Mouse (Mus musculus): Measurements from ENCODE around the gene Apopt1. TPM values are rescaled to one million over a fixed set of nuclear protein-coding genes. Genes with fewer than 3 reads are reported as not detected.

Apopt1 gene
- polyA plus RNA-seq, 1 experiment from 2014 or later = 41.8 TPM

DNA sequence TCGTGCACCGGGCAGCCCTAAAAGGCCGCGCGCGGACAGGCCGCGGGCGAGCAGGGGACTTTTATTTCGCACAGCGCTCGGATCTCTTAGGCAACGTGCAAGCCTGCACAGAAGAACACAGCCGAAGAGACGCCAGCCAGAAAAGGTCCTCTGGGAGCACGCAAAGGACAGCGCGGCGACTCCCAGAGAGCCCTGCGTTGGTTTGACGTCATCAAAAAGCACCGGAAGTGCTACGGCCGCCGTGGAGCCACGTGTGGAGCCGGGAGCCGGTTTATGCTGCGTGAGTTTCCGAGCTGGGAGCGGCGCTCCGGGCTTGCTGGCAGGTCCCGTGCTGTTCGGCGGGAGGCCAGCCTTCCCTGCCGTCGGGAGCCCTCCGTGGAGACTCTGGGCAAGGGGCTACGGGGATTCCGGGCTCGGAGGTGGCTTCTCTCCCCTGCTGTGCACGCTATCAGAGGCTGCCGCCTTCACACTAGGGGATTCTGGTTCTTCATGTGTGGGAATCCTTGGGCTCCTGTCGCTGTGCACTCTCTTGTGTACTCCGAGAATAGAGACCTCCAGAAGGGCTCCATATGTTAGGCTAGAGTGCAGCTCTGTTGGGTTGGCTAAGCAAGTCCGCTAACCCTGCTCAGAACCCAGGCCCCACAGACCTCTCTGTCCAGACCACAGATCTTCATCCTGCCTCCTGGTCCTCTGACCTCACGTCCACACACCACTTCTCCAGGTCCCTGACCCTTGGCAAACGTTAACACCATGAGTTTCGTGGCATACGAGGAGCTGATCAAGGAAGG, 35.0 kb upstream of the Apopt1 start, which contains the start of gene Trmt61a:
Trmt61a (plus strand) TSS at position 224 of the 788 bp plus-strand sequence.
- Histone ChIP-seq H3K4me2 (replicated peaks; ENCODE audit: low read depth) (peak within 1 kb of the TSS; percentile 93), H3K27me3 (ENCODE audit: control insufficient read depth, insufficient read depth, low read length) (no peaks in the 10 kb centered on the region), H3K36me3 (ENCODE audit: control insufficient read depth, insufficient read depth, low read length) (no peaks in the 10 kb centered on the region), H3K9ac (ENCODE audit: low read length) (peak within 1 kb of the TSS; percentile 67), H3K27ac (replicated peaks) (peak within 1 kb of the TSS; percentile 95), H3K4me1 (replicated peaks; ENCODE audit: control insufficient read depth, insufficient read depth) (peaks cover 11% of the 10 kb centered on the region), H3K9me3 (ENCODE audit: control insufficient read depth, low read length) (no peaks in the 10 kb centered on the region), H3K4me3 (ENCODE audit: low read depth, low read length) (peak within 1 kb of the TSS; percentile 81)
- WGBS = 1% methylated on average over 50 of the region's 51 CpGs
- peak; percentile 91 for ATAC-seq (ENCODE audit: low FRiP score, low TSS enrichment)
- DNase-seq (ENCODE audit: low spot score) = peak; percentile 93
- no peak for TF ChIP-seq CTCF (IDR thresholded peaks at IDR 0.05; ENCODE audit: low read depth)
- TF ChIP-seq EP300 (optimal IDR thresholded peaks at IDR 0.05) = no peak

GRCm38 (mm10) chr12:111678670-111678933, 34.5 kb upstream of the Apopt1 start:
- WGBS = 4% methylated on average over 13 of the region's 13 CpGs
- no peaks in the 10 kb centered on the region for H3K36me3 ChIP-seq (ENCODE audit: control insufficient read depth, insufficient read depth, low read length)
- no peak for TF ChIP-seq EP300 (optimal IDR thresholded peaks at IDR 0.05)
- no peak for TF ChIP-seq CTCF (IDR thresholded peaks at IDR 0.05; ENCODE audit: low read depth)
- H3K27me3 ChIP-seq (ENCODE audit: control insufficient read depth, insufficient read depth, low read length) = no peaks in the 10 kb centered on the region
- ATAC-seq (ENCODE audit: low FRiP score, low TSS enrichment) (no peak), DNase-seq (ENCODE audit: low spot score) (no peak)
- no peaks in the 10 kb centered on the region for H3K9me3 ChIP-seq (ENCODE audit: control insufficient read depth, low read length)
- peak overlapping the region; percentile 81 for H3K4me3 ChIP-seq (ENCODE audit: low read depth, low read length)
- H3K4me1 ChIP-seq (replicated peaks; ENCODE audit: control insufficient read depth, insufficient read depth) = peaks cover 11% of the 10 kb centered on the region
- peak overlapping the region; percentile 67 for H3K9ac ChIP-seq (ENCODE audit: low read length)
- H3K4me2 ChIP-seq (replicated peaks; ENCODE audit: low read depth) = peak overlapping the region; percentile 93
- H3K27ac ChIP-seq (replicated peaks) = no peak overlapping the region

GRCm38 (mm10) chr12:111678997-111679396, 34.1 kb upstream of the Apopt1 start:
- TF ChIP-seq EP300 (optimal IDR thresholded peaks at IDR 0.05) (no peak), CTCF (IDR thresholded peaks at IDR 0.05; ENCODE audit: low read depth) (no peak)
- Histone ChIP-seq H3K9me3 (ENCODE audit: control insufficient read depth, low read length) (no peaks in the 10 kb centered on the region), H3K27me3 (ENCODE audit: control insufficient read depth, insufficient read depth, low read length) (no peaks in the 10 kb centered on the region), H3K4me1 (replicated peaks; ENCODE audit: control insufficient read depth, insufficient read depth) (peaks cover 11% of the 10 kb centered on the region), H3K4me2 (replicated peaks; ENCODE audit: low read depth) (peak overlapping the region; percentile 93), H3K36me3 (ENCODE audit: control insufficient read depth, insufficient read depth, low read length) (no peaks in the 10 kb centered on the region), H3K9ac (ENCODE audit: low read length) (no peak overlapping the region), H3K27ac (replicated peaks) (no peak overlapping the region), H3K4me3 (ENCODE audit: low read depth, low read length) (peak overlapping the region; percentile 81)
- WGBS = 45% methylated on average over 7 of the region's 7 CpGs
- no peak for ATAC-seq (ENCODE audit: low FRiP score, low TSS enrichment)
- no peak for DNase-seq (ENCODE audit: low spot score)

DNA sequence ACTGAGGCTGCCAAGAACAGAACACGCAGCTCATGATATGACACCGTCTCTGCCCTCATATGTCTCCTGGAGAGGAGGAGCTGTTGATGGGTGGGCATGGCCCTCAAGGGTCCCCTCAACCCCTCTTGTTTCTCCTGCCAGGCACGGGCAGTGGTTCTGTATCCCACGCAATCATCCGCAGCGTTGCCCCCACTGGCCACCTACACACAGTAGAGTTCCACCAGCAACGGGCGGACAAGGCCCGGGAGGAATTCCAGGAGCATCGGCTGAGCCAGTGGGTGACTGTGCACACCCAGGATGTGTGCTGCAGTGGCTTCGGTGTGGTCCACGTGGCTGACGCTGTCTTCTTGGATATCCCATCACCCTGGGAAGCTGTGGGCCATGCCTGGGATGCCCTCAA, 32.4 kb upstream of the Apopt1 start:
- Histone ChIP-seq H3K27ac (replicated peaks) (peak overlapping the region; percentile 97), H3K4me2 (replicated peaks; ENCODE audit: low read depth) (no peak overlapping the region), H3K36me3 (ENCODE audit: control insufficient read depth, insufficient read depth, low read length) (peaks cover 3% of the 10 kb centered on the region; the same call in 1 of the 2 replicates), H3K4me1 (replicated peaks; ENCODE audit: control insufficient read depth, insufficient read depth) (peaks cover 11% of the 10 kb centered on the region), H3K9ac (ENCODE audit: low read length) (peak overlapping the region; percentile 13; the same call in 1 of the 2 replicates), H3K9me3 (ENCODE audit: control insufficient read depth, low read length) (no peaks in the 10 kb centered on the region), H3K4me3 (ENCODE audit: low read depth, low read length) (no peak overlapping the region), H3K27me3 (ENCODE audit: control insufficient read depth, insufficient read depth, low read length) (no peaks in the 10 kb centered on the region)
- 83% methylated on average over 13 of the region's 13 CpGs for WGBS
- TF ChIP-seq CTCF (IDR thresholded peaks at IDR 0.05; ENCODE audit: low read depth) (no peak), EP300 (optimal IDR thresholded peaks at IDR 0.05) (no peak)
- ATAC-seq (ENCODE audit: low FRiP score, low TSS enrichment) (no peak), DNase-seq (ENCODE audit: low spot score) (no peak)

- H3K4me3 ChIP-seq (ENCODE audit: low read depth, low read length) = no peak overlapping the region
- no peak for DNase-seq (ENCODE audit: low spot score)
- H3K27me3 ChIP-seq (ENCODE audit: control insufficient read depth, insufficient read depth, low read length) = no peaks in the 10 kb centered on the region
- peak; percentile 33 for TF ChIP-seq EP300 (optimal IDR thresholded peaks at IDR 0.05)
- no peak for TF ChIP-seq CTCF (IDR thresholded peaks at IDR 0.05; ENCODE audit: low read depth)
- H3K4me2 ChIP-seq (replicated peaks; ENCODE audit: low read depth) = no peak overlapping the region
- no peaks in the 10 kb centered on the region for H3K9me3 ChIP-seq (ENCODE audit: control insufficient read depth, low read length)
- peaks cover 11% of the 10 kb centered on the region for H3K4me1 ChIP-seq (replicated peaks; ENCODE audit: control insufficient read depth, insufficient read depth)
- 43% methylated on average over 8 of the region's 8 CpGs for WGBS
- peak overlapping the region; percentile 52; the same call in 1 of the 2 replicates for H3K9ac ChIP-seq (ENCODE audit: low read length)
- peak; percentile 21; the same call in 1 of the 2 replicates for ATAC-seq (ENCODE audit: low FRiP score, low TSS enrichment)
- H3K27ac ChIP-seq (replicated peaks) = peak overlapping the region; percentile 97
- peaks cover 3% of the 10 kb centered on the region; the same call in 1 of the 2 replicates for H3K36me3 ChIP-seq (ENCODE audit: control insufficient read depth, insufficient read depth, low read length)
Measured at GRCm38 (mm10) chr12:111681305-111681704, 31.8 kb upstream of the Apopt1 start.

GRCm38 (mm10) chr12:111682003-111682402, 31.1 kb upstream of the Apopt1 start:
- Histone ChIP-seq H3K4me1 (replicated peaks; ENCODE audit: control insufficient read depth, insufficient read depth) (peaks cover 12% of the 10 kb centered on the region), H3K27ac (replicated peaks) (peak overlapping the region; percentile 97), H3K4me3 (ENCODE audit: low read depth, low read length) (no peak overlapping the region), H3K9ac (ENCODE audit: low read length) (peak overlapping the region; percentile 52; the same call in 1 of the 2 replicates), H3K27me3 (ENCODE audit: control insufficient read depth, insufficient read depth, low read length) (no peaks in the 10 kb centered on the region), H3K36me3 (ENCODE audit: control insufficient read depth, insufficient read depth, low read length) (peaks cover 3% of the 10 kb centered on the region; the same call in 1 of the 2 replicates), H3K9me3 (ENCODE audit: control insufficient read depth, low read length) (no peaks in the 10 kb centered on the region), H3K4me2 (replicated peaks; ENCODE audit: low read depth) (no peak overlapping the region)
- peak; percentile 28; the same call in 1 of the 2 replicates for ATAC-seq (ENCODE audit: low FRiP score, low TSS enrichment)
- WGBS = 54% methylated on average over 5 of the region's 5 CpGs
- DNase-seq (ENCODE audit: low spot score) = no peak
- no peak for TF ChIP-seq EP300 (optimal IDR thresholded peaks at IDR 0.05)
- no peak for TF ChIP-seq CTCF (IDR thresholded peaks at IDR 0.05; ENCODE audit: low read depth)

All from stomach, postnatal 0 days (tissue).